Mouse (Mus musculus) hindbrain, embryonic 16.5 days (tissue): ENCODE measurements around the gene Dbi. TPM values are rescaled to one million over a fixed set of nuclear protein-coding genes. Genes with fewer than 3 reads are reported as not detected.
"Not testable (repeated sequence)": the region's sequence is repeated elsewhere in the genome, so short reads cannot be mapped to it uniquely, and the experiment has no call there.

ENCODE experiments used
- ATAC-seq: fragments of 200-750 bp; cut with Nextera tagmentation; 2 replicates; pipeline ENCODE4 v1.8.0; 2017; ENCODE audit warnings: moderate TSS enrichment, moderate library complexity
- H3K27ac ChIP-seq: fragments of 300-500 bp; sonication (generic); 2 replicates; pipeline ENCODE4 v1.5.1; 2014; ENCODE audit warnings: low read depth, mild to moderate bottlenecking, control low read depth, low read length, moderate library complexity
- H3K27me3 ChIP-seq: fragments of 300-500 bp; sonication (generic); replicated peaks from 2 replicates; pipeline ENCODE4 v1.6.1; 2014; ENCODE audit warnings: low read length; ENCODE audit not compliant: control insufficient read depth, insufficient read depth
- H3K36me3 ChIP-seq: fragments of 300-500 bp; sonication (generic); 2 replicates; pipeline ENCODE4 v1.6.1; 2014; ENCODE audit warnings: mild to moderate bottlenecking, low read length, moderate library complexity, mixed read lengths; ENCODE audit not compliant: control insufficient read depth, insufficient read depth
- H3K4me1 ChIP-seq: fragments of 300-500 bp; sonication (generic); 2 replicates; pipeline ENCODE4 v1.6.1; 2014; ENCODE audit warnings: low read depth, low read length; ENCODE audit not compliant: control insufficient read depth, insufficient read depth
- H3K4me2 ChIP-seq: fragments of 300-500 bp; sonication (generic); 2 replicates; pipeline ENCODE4 v1.6.1; 2014; ENCODE audit warnings: mild to moderate bottlenecking, low read length, control low read depth, moderate library complexity
- H3K4me3 ChIP-seq: fragments of 300-500 bp; sonication (generic); 2 replicates; pipeline ENCODE4 v1.5.1; 2014; ENCODE audit warnings: mild to moderate bottlenecking, low read length, control low read depth, moderate library complexity
- H3K9ac ChIP-seq: fragments of 300-500 bp; sonication (generic); 2 replicates; pipeline ENCODE4 v1.6.1; 2014; ENCODE audit warnings: low read depth, mild to moderate bottlenecking, control low read depth, low read length, moderate library complexity
- H3K9me3 ChIP-seq: fragments of 300-500 bp; sonication (generic); 2 replicates; pipeline ENCODE4 v1.6.1; 2014; ENCODE audit warnings: mild to moderate bottlenecking, low read length, moderate library complexity; ENCODE audit not compliant: control insufficient read depth
- WGBS: fragments of 180-500 bp; shearing (Covaris S2); extraction: QIAGEN DNeasy Blood & Tissue Kit; methylation state at CpG from one replicate; pipeline ENCODE4 v1.1.7; 2014; 5-methylcytosine and 5-hydroxymethylcytosine counted together
- polyA plus RNA-seq: library from polyadenylated mRNA; unstranded; fragments of >200 nt; fragmentation: Nextera tagmentation; extraction: Ambion mirVana; gene quantifications from 2 replicates; pipeline ENCODE4 v1.2.1, GENCODE M21; 2015

Dbi gene
- polyA plus RNA-seq, 1 experiment from 2014 or later = 1,756 TPM

GRCm38 (mm10) chr1:120094920-120095319 is 26.0 kb downstream of the Dbi start:
- peaks cover 3% of the 10 kb centered on the region; the same call in 1 of the 2 replicates for H3K9me3 ChIP-seq
- H3K4me2 ChIP-seq = no peak overlapping the region
- no peaks in the 10 kb centered on the region for H3K27me3 ChIP-seq
- H3K4me1 ChIP-seq = no peaks in the 10 kb centered on the region
- no peak overlapping the region for H3K27ac ChIP-seq
- WGBS = 84% methylated on average over 3 of the region's 3 CpGs
- no peak overlapping the region for H3K9ac ChIP-seq
- no peak overlapping the region for H3K4me3 ChIP-seq
- no peaks in the 10 kb centered on the region for H3K36me3 ChIP-seq
- ATAC-seq = no peak

GRCm38 (mm10) chr1:120093482-120094134 is 27.3 kb downstream of the Dbi start:
- not testable (repeated sequence) for H3K4me2 ChIP-seq, ATAC-seq, H3K36me3 ChIP-seq, H3K27me3 ChIP-seq, H3K27ac ChIP-seq, H3K9ac ChIP-seq, H3K4me3 ChIP-seq, H3K9me3 ChIP-seq, H3K4me1 ChIP-seq
- WGBS = 58% methylated on average over 11 of the region's 14 CpGs

DNA sequence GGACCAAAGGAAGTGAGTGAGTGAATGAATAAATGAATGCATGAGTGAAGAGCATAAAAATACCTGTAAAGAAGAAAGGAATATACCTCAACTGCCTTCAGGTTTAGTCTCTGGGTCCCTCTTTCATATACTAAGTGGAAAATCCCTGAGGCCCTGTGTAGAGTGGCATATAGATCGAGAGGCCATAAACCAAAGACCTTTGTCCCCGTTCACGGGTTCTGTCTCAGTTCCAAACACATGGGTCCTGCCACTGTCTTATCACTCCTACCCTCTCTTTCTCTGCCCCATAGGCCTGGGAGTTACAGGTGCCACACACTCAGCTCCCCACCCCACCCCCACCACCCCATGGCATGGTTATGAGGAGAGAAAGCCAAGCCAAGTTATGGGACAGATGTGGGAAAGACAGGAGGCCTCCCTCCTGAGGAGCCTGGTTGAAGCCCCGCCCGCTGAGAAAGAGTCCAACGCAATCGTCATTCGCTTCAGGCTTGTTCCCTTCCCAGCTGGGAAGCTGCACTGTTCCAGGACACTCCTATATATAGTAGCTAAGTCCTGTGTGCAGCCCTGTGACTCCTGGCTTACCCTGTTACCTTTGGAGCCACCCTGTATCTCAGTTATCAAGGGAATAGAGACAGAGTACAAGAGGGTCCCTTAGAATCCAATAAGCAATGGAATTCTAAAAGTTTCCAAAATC is 29.9 kb downstream of the Dbi start:
- Histone ChIP-seq H3K4me3 (no peak overlapping the region), H3K36me3 (no peaks in the 10 kb centered on the region), H3K4me1 (no peaks in the 10 kb centered on the region), H3K4me2 (no peak overlapping the region), H3K27me3 (no peaks in the 10 kb centered on the region), H3K9me3 (peaks cover 3% of the 10 kb centered on the region; the same call in 1 of the 2 replicates), H3K27ac (no peak overlapping the region), H3K9ac (no peak overlapping the region)
- WGBS = 84% methylated on average over 8 of the region's 8 CpGs
- ATAC-seq = no peak

GRCm38 (mm10) chr1:120089180-120089579 is 31.7 kb downstream of the Dbi start:
- Histone ChIP-seq H3K36me3 (no peaks in the 10 kb centered on the region), H3K4me1 (no peaks in the 10 kb centered on the region), H3K9ac (no peak overlapping the region), H3K4me3 (no peak overlapping the region), H3K9me3 (peaks cover 3% of the 10 kb centered on the region; the same call in 1 of the 2 replicates), H3K27me3 (no peaks in the 10 kb centered on the region), H3K27ac (no peak overlapping the region), H3K4me2 (no peak overlapping the region)
- ATAC-seq = no peak
- 7% methylated on average over 4 of the region's 5 CpGs for WGBS

- Histone ChIP-seq H3K4me2 (no peak overlapping the region), H3K36me3 (no peaks in the 10 kb centered on the region), H3K4me3 (no peak overlapping the region), H3K27ac (no peak overlapping the region), H3K4me1 (no peaks in the 10 kb centered on the region), H3K9me3 (no peaks in the 10 kb centered on the region), H3K27me3 (no peaks in the 10 kb centered on the region), H3K9ac (no peak overlapping the region)
- 63% methylated on average over 13 of the region's 13 CpGs for WGBS
- ATAC-seq = no peak
Observed at GRCm38 (mm10) chr1:120086644-120087043, 34.2 kb downstream of the Dbi start.

- H3K9me3 ChIP-seq = no peaks in the 10 kb centered on the region
- no peaks in the 10 kb centered on the region for H3K27me3 ChIP-seq
- no peaks in the 10 kb centered on the region for H3K36me3 ChIP-seq
- H3K4me1 ChIP-seq = no peaks in the 10 kb centered on the region
- H3K4me3 ChIP-seq = no peak overlapping the region
- no peak overlapping the region for H3K4me2 ChIP-seq
- no peak for ATAC-seq
- 71% methylated on average over 3 of the region's 3 CpGs for WGBS
- no peak overlapping the region for H3K9ac ChIP-seq
- no peak overlapping the region for H3K27ac ChIP-seq
Observed at GRCm38 (mm10) chr1:120085696-120086095, 35.2 kb downstream of the Dbi start.

DNA sequence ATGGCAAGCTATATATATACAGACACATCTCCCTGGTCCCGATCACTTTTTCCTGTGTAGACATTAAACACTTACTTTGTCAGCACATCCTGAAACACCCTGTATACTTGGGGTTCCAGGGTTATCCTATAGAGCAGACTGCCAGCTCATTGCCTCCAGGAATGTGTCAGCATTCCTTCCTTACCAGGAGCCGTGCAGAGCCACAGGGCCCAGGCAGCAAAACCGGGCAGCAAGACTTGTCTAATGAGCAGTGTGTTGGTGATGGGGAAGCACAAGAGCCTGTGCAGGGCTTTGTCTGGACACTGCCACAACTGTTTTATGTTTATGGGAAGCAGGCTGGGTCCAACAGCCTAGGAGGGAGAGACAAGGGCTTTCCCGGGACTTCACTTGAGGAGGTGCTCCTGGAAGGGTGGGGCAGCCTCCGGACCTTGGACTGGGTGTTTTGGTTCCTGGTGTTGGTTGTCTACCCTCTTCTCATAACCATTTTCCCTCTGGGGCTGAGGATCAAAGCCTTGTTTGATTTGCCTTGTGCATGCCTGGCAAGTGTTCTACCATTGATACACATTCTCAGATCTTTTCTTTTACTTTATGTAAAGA is 36.9 kb downstream of the Dbi start:
- Histone ChIP-seq H3K27me3 (no peaks in the 10 kb centered on the region), H3K9me3 (no peaks in the 10 kb centered on the region), H3K27ac (no peak overlapping the region), H3K4me3 (no peak overlapping the region), H3K4me2 (no peak overlapping the region), H3K36me3 (no peaks in the 10 kb centered on the region), H3K4me1 (no peaks in the 10 kb centered on the region), H3K9ac (no peak overlapping the region)
- ATAC-seq = no peak
- WGBS = 67% methylated on average over 5 of the region's 5 CpGs

DNA sequence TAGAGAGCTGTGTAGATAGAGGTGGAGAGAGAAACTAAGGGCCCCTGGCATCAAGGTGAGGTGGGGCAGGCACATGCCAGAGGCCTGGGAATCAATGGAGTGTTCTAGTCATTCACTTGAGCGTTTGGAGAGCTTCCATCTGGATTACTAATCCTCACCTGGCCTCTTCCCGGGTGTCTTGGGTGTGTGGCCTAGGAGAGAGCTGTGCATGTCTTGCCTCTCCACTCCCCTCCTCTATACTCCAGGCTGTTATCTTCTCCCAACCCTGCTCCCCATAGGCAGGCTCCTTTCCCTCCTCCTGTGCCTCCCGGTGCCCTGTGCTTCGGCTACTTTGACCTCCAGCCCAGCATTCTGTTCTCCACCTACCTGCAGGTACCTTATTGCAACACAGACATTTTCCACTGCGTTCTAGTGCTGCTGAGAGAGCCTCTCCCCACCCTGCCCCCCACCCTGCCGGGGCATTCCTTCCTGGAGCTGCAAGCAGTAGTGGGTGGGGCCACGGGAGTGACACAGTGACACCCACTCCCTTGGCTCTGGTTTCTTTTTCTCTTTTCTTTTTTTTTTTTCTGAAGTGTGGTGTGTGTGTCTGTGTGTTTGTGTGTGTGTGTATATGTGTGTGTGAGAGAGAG is 37.8 kb downstream of the Dbi start:
- 50% methylated on average over 7 of the region's 7 CpGs for WGBS
- Histone ChIP-seq H3K36me3 (no peaks in the 10 kb centered on the region), H3K27me3 (no peaks in the 10 kb centered on the region), H3K9ac (no peak overlapping the region), H3K4me3 (no peak overlapping the region), H3K4me1 (no peaks in the 10 kb centered on the region), H3K9me3 (no peaks in the 10 kb centered on the region), H3K4me2 (no peak overlapping the region), H3K27ac (no peak overlapping the region)
- no peak for ATAC-seq

- 96% methylated on average over 1 of the region's 1 CpGs for WGBS
- Histone ChIP-seq H3K4me1 (no peaks in the 10 kb centered on the region), H3K4me3 (no peak overlapping the region), H3K27ac (no peak overlapping the region), H3K36me3 (no peaks in the 10 kb centered on the region), H3K9ac (no peak overlapping the region), H3K4me2 (no peak overlapping the region), H3K27me3 (no peaks in the 10 kb centered on the region), H3K9me3 (no peaks in the 10 kb centered on the region)
- ATAC-seq = no peak
Observed at GRCm38 (mm10) chr1:120080632-120081031, 40.2 kb downstream of the Dbi start.
